Mouse (Mus musculus) cerebellum, adult 2 months (tissue): Measurements from ENCODE around the gene Esp36. TPM values are rescaled to one million over a fixed set of nuclear protein-coding genes. Genes with fewer than 3 reads are reported as not detected.
"Not testable (repeated sequence)": the region's sequence is repeated elsewhere in the genome, so short reads cannot be mapped to it uniquely, and the experiment has no call there.

Experiments used
- DNase-seq, 2 experiments: peaks; one replicate each; pipeline ENCODE4 v3.0.0; 2021
- H3K27ac ChIP-seq: fragments of 200-500 bp; 2 replicates; pipeline ENCODE4 v1.5.1; 2012; ENCODE audit warnings: low read length, control low read depth, inconsistent platforms; ENCODE audit not compliant: insufficient read depth
- H3K27me3 ChIP-seq: fragments of 200-500 bp; 2 replicates; pipeline ENCODE4 v1.6.1; 2012; ENCODE audit warnings: inconsistent platforms, mild to moderate bottlenecking, low read length, moderate library complexity; ENCODE audit not compliant: control insufficient read depth, insufficient read depth
- H3K4me1 ChIP-seq: fragments of 200-500 bp; 2 replicates; pipeline ENCODE4 v1.6.1; 2011; ENCODE audit warnings: low read length; ENCODE audit not compliant: control insufficient read depth, insufficient read depth
- H3K4me3 ChIP-seq: fragments of 200-500 bp; replicated peaks from 2 replicates; pipeline ENCODE3; 2011; ENCODE audit warnings: mild to moderate bottlenecking, low read depth, low read length, control low read depth; ENCODE audit not compliant: insufficient read depth
- CTCF ChIP-seq: fragments of 200-500 bp; IDR thresholded peaks from 2 replicates; pipeline ENCODE4 v1.5.1; 2011; ENCODE audit warnings: low read depth, mild to moderate bottlenecking, control low read depth, low read length, moderate library complexity, borderline replicate concordance; ENCODE audit not compliant: insufficient read depth
- POLR2A ChIP-seq: fragments of 200-500 bp; IDR thresholded peaks from 2 replicates; pipeline ENCODE4 v1.6.1; 2011; ENCODE audit warnings: low read length, control low read depth, borderline replicate concordance; ENCODE audit not compliant: insufficient read depth
- WGBS: fragments of 180-500 bp; shearing (Covaris S2); methylation state at CpG from one replicate; pipeline ENCODE4 v1.1.7; 2018; 5-methylcytosine and 5-hydroxymethylcytosine counted together
- polyA plus RNA-seq: library from polyadenylated mRNA; depleted of rRNA; stranded (reverse); fragments of >200 nt; gene quantifications from 2 replicates; pipeline ENCODE4 v1.2.3, GENCODE M21; 2012; rRNA removed

Esp36 gene
- not detected in 2 replicates for polyA plus RNA-seq

GRCm38 (mm10) chr17:38420085-38420484, at the start of gene Esp36:
Gene Esp36, minus strand, starts transcription at chr17:38420185.
- 72% methylated on average over 2 of the region's 2 CpGs for WGBS

GRCm38 (mm10) chr17:38456206-38456605, 36.2 kb upstream of the Esp36 start:
- not testable (repeated sequence) for H3K27ac ChIP-seq, DNase-seq, H3K4me1 ChIP-seq, H3K27me3 ChIP-seq, H3K4me3 ChIP-seq

More at GRCm38 (mm10) chr17:38420085-38420484, at the start of gene Esp36:
- Histone ChIP-seq H3K27ac (no peak within 1 kb of the TSS), H3K27me3 (no peaks in the 10 kb centered on the region), H3K4me3 (no peak within 1 kb of the TSS), H3K4me1 (no peaks in the 10 kb centered on the region)
- no peak for DNase-seq
- no peak for TF ChIP-seq CTCF
- no peak for TF ChIP-seq POLR2A

DNA sequence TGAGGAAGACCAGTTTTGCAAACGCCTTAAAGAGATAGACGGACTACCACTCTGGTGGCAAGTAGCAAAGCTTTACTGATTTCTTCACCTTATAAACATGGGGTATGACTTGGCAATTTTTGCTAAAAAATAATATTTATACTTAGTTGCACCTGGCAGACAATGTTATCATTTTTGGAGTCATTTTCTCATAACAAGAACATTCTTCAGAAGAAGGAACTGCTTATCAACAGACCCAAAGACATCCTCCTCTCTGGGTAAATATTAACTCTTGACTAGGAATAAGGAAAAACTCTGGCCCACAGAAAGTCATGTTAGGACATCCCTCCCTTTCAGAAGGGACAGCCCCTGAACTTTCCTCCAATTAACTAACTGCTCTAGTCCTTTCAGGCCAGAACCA, 30.7 kb upstream of the Esp36 start:
- no peak overlapping the region for H3K27ac ChIP-seq
- no peak overlapping the region for H3K4me3 ChIP-seq
- 87% methylated on average over 2 of the region's 2 CpGs for WGBS
- no peaks in the 10 kb centered on the region for H3K27me3 ChIP-seq
- no peak for DNase-seq
- TF ChIP-seq CTCF (no peak), POLR2A (no peak)
- H3K4me1 ChIP-seq, result no peaks in the 10 kb centered on the region

DNA sequence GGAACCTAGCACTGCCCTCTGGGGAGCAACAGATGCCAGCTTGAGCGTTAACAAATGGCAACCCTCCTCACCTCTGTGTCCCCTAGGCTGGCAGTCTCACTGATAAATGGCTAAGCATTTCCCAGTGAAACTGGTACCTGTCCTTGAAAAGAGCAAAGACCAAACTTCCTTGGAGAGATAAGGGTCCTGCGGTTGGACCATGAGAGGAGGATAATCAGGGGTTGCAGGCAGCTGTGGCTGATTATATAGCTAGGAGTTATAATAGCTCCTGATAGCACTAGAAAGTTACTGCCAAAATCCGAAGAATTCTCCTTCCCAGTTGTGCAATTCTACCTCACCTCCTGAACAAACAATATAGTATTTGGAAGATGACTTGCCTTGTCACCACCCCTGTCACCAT, 13.8 kb downstream of the Esp36 start:
- H3K4me3 ChIP-seq, result no peak overlapping the region
- no peak overlapping the region for H3K27ac ChIP-seq
- 70% methylated on average over 3 of the region's 3 CpGs for WGBS
- no peaks in the 10 kb centered on the region for H3K4me1 ChIP-seq
- H3K27me3 ChIP-seq, result no peaks in the 10 kb centered on the region
- TF ChIP-seq CTCF (no peak), POLR2A (no peak)
- DNase-seq, result no peak

DNA sequence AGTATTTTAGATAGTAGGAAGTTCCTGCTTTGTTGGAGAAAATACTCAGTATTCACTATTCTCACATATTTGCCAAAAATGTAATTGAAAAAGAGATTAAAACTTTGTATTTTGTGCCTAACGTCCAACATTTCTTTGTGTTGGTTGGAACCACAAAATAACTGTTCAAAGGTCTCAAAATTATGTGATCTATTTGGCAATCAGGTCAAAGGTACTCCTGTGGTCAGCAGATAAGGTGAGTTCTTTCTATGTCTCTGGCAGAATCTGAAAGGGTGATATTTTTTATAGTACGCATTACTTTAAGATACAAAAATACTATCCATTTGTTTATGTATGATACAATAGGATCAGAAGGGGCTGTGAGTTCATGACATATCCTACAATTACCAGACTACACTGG, 28.2 kb downstream of the Esp36 start:
- WGBS, result 60% methylated on average over 2 of the region's 2 CpGs
- DNase-seq, result no peak
- no peak overlapping the region for H3K4me3 ChIP-seq
- TF ChIP-seq CTCF (no peak), POLR2A (no peak)
- H3K27me3 ChIP-seq, result no peaks in the 10 kb centered on the region
- H3K4me1 ChIP-seq, result no peaks in the 10 kb centered on the region
- no peak overlapping the region for H3K27ac ChIP-seq

Other genes with a start within 250 kb of the Esp36 start
- not detected in 2 replicates for gene Olfr134, start 248.8 kb downstream of the Esp36 start, polyA plus RNA-seq
- gene Olfr135, start 215.8 kb downstream of the Esp36 start, polyA plus RNA-seq, result not detected in 2 replicates
- not detected in 2 replicates for gene Olfr138, start 159.2 kb downstream of the Esp36 start, polyA plus RNA-seq
- not detected in 2 replicates for gene Olfr137, start 112.6 kb downstream of the Esp36 start, polyA plus RNA-seq
- not detected in 2 replicates for gene Olfr136, start 90.4 kb downstream of the Esp36 start, polyA plus RNA-seq
- not detected in 2 replicates for gene Esp34, start 134.0 kb upstream of the Esp36 start, polyA plus RNA-seq
- gene Esp31, start 219.3 kb upstream of the Esp36 start, polyA plus RNA-seq, result not detected in 2 replicates